Mouse (Mus musculus) MEL (cell line): ENCODE results near the gene Ncbp1.

Experiments
- CTCF ChIP-seq, 3 experiments: IDR thresholded peaks in 2 of 3; conservative IDR thresholded peaks in 1 of 3; 2 replicates each; pipeline ENCODE4 v1.5.1; 2011 to 2012; ENCODE audit warnings: low read length in 3 of 3, low read depth in 2 of 3, mild to moderate bottlenecking in 2 of 3, improper control_type of control experiment in 1 of 3, inconsistent platforms in 1 of 3, mixed read lengths in 1 of 3, moderate library complexity in 1 of 3; ENCODE audit not compliant: control insufficient read depth in 1 of 3, insufficient read depth in 1 of 3, poor library complexity in 1 of 3, severe bottlenecking in 1 of 3
- ELF1 ChIP-seq: IDR thresholded peaks from 2 replicates; pipeline ENCODE4 v1.6.1; 2014; ENCODE audit warnings: low read depth, mild to moderate bottlenecking, inconsistent platforms, low read length, improper control_type of control experiment, moderate library complexity
- EP300 ChIP-seq, 2 experiments: IDR thresholded peaks; 2 replicates each; pipeline ENCODE4 v1.6.1; 2011; ENCODE audit warnings: improper control_type of control experiment in 2 of 2, low read length in 2 of 2, low read depth in 1 of 2, mild to moderate bottlenecking in 1 of 2
- ETS1 ChIP-seq: IDR thresholded peaks from 2 replicates; pipeline ENCODE4 v1.6.1; 2012; ENCODE audit warnings: low read depth, mild to moderate bottlenecking, inconsistent platforms, low read length, improper control_type of control experiment, moderate library complexity
- HCFC1 ChIP-seq: IDR thresholded peaks from 2 replicates; pipeline ENCODE4 v1.6.1; 2012; ENCODE audit warnings: low read depth, mild to moderate bottlenecking, inconsistent platforms, low read length, improper control_type of control experiment, moderate library complexity
- JUND ChIP-seq: IDR thresholded peaks from 2 replicates; pipeline ENCODE4 v1.6.1; 2011; ENCODE audit warnings: low read depth, mild to moderate bottlenecking, improper control_type of control experiment, low read length
- MYC ChIP-seq: IDR thresholded peaks from 2 replicates; pipeline ENCODE4 v1.6.1; 2011; ENCODE audit warnings: low read depth, mild to moderate bottlenecking, low read length, improper control_type of control experiment, moderate library complexity
- USF1 ChIP-seq: IDR thresholded peaks from 2 replicates; pipeline ENCODE4 v1.6.1; 2014; ENCODE audit warnings: low read depth, mild to moderate bottlenecking, inconsistent platforms, low read length, improper control_type of control experiment, moderate library complexity
- USF2 ChIP-seq, 2 experiments: IDR thresholded peaks; 2 replicates each; pipeline ENCODE4 v1.6.1; 2011 to 2012; ENCODE audit warnings: improper control_type of control experiment in 2 of 2, low read length in 2 of 2, borderline replicate concordance in 1 of 2, inconsistent platforms in 1 of 2, low read depth in 1 of 2, mild to moderate bottlenecking in 1 of 2; ENCODE audit not compliant: insufficient read depth in 1 of 2
- ZC3H11A ChIP-seq: IDR thresholded peaks from 2 replicates; pipeline ENCODE4 v1.6.1; 2012; ENCODE audit warnings: low read depth, mild to moderate bottlenecking, inconsistent platforms, low read length, improper control_type of control experiment

- TF ChIP-seq CTCF (IDR thresholded peaks at IDR 0.05 in 2 of 3, conservative IDR thresholded peaks at IDR 0.05 in 1 of 3; ENCODE audit: control insufficient read depth in 1 of 3, insufficient read depth in 1 of 3, low read depth in 2 of 3, low read length in 3 of 3, poor library complexity in 1 of 3, severe bottlenecking in 1 of 3) (no peak), ETS1 (no peak), ELF1 (peak; percentile 89), EP300 (IDR thresholded peaks at IDR 0.05; ENCODE audit: low read depth in 1 of 2, low read length in 2 of 2) (no peak), HCFC1 (peak; percentile 84), ZC3H11A (no peak), MYC (0 out of 2 replicates have a peak, but pooled peaks have one; percentile 41), USF1 (peak; percentile 26; the same call in 1 of the 2 replicates), USF2 (IDR thresholded peaks at IDR 0.05; ENCODE audit: borderline replicate concordance in 1 of 2, insufficient read depth in 1 of 2, low read depth in 1 of 2, low read length in 2 of 2) (no peak), JUND (no peak)
These were observed 57.5 kb downstream of the Ncbp1 start, which contains the start of gene Xpa for GRCm38 (mm10) chr4:46195781-46196487.
